Mouse (Mus musculus) thymus, adult 18-20 months (tissue): ENCODE measurements around the gene Rprd1b.

Experiments used
- DNase-seq, 2 experiments: peaks; one replicate each; pipeline ENCODE4 v3.0.0; 2022; ENCODE audit warnings: mixed read lengths in 2 of 2

Rprd1b gene

DNA sequence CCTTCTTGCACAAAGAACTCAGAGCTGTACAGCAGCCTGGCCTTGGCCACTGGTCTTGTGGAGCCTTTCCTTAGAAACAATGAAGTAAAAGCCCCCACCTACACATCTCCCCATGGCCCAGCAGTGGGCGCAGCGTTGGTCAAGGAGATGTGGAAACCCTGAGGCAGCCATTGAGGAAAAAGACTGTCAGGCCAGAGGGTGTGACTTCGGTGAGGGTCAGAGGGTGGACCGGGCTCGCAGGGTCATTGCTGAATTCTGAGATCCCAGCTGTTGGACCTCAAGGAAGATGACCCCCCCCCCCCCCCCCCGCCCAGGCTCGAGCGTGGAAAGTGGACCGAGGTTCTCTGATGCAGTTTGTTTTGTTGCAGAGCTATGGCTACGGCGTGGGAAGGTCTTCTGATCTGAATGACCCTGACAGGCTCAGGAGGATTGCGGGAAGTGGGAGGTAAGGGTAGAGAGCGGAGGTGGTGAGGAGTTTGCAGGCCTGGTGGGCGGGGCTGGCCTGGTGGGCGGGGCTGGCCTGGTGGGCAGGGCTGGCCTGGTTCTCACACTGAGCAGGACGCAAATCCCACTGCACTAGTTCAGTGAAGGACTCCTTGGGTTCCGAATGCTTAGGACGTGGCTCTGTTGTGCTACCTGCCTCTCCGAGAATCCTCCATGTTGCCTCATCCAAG lies 150.5 kb downstream of the Rprd1b start:
- DNase-seq: peak in 1 of 2 experiments; percentile 33

DNA sequence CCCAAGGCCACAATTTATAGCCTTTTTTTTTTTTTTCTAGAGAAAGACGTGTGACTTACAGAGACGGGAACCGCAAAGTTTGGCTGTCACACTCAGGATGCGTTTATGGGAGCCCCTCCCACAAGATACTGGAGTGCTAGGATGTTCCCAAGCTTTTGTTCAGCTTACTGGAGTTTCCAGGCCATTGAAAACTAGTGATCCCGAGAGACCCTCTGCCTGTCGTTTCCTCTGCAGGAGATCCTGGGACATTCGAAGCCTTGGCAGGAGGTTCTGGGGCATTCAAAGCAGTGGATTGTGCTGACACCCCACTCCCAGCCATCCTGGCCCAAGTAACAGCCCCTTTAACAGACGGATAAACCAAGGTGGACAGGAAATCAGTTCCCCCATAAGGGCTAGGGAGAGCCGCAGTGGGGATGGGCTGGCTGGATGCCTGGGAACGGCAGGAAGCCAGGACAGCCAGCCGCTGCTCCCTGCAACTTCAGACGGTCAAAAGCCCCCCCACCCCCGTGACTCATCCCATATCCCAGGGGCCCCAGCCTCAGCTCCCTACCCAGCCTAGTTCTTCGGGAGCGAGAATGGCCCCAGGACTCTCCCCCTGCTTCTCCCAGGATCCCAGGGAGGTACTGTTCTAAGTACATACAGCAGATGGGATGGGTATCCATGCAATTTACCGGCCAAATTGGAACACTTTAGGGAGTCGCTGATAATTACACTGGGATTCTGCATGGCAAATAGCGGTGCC lies 151.2 kb downstream of the Rprd1b start:
- DNase-seq: no peak

DNA sequence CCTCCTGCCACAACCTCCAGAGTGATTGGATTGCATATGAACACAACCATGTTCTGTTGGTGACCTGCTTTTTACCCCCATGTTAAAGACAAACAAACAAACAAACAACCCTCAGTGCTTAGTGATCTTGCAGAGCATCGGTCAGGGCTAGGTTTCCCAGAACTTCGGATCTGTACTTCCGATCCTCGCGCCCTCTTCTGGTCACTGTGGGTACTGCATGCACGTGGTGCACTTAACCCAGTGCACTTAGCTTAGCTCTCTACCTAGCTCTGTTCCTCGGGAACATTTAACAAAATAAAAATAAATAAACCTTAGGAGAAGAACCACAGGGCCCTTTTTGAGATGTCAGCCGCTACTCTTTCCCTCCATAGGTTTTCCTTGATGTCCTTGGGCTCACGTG lies 152.5 kb downstream of the Rprd1b start:
- no peak for DNase-seq
